Mouse (Mus musculus) lung, embryonic 15.5 days (tissue): ENCODE data around the gene Fam198b. TPM values are rescaled to one million over a fixed set of nuclear protein-coding genes. Genes with fewer than 3 reads are reported as not detected.

Source experiments
- ATAC-seq: fragments of 200-750 bp; cut with Nextera tagmentation; 2 replicates; pipeline ENCODE4 v1.8.0; 2017; ENCODE audit warnings: moderate number of reproducible peaks, borderline replicate concordance; ENCODE audit not compliant: low FRiP score, low TSS enrichment; ENCODE audit errors: extremely low read depth
- H3K27ac ChIP-seq: fragments of 300-500 bp; sonication (generic); 2 replicates; pipeline ENCODE4 v1.5.1; 2015; ENCODE audit warnings: moderate library complexity, mild to moderate bottlenecking, inconsistent platforms
- H3K27me3 ChIP-seq: fragments of 300-500 bp; sonication (generic); 2 replicates; pipeline ENCODE4 v1.6.1; 2015; ENCODE audit warnings: inconsistent platforms
- H3K36me3 ChIP-seq: fragments of 300-500 bp; sonication (generic); 2 replicates; pipeline ENCODE4 v1.6.1; 2015; ENCODE audit warnings: inconsistent platforms
- H3K4me1 ChIP-seq: fragments of 300-500 bp; sonication (generic); 2 replicates; pipeline ENCODE4 v1.6.1; 2015; ENCODE audit warnings: inconsistent platforms
- H3K4me2 ChIP-seq: fragments of 300-500 bp; sonication (generic); 2 replicates; pipeline ENCODE4 v1.6.1; 2015; ENCODE audit warnings: inconsistent platforms, mild to moderate bottlenecking, moderate library complexity
- H3K4me3 ChIP-seq: fragments of 300-500 bp; sonication (generic); 2 replicates; pipeline ENCODE4 v1.5.1; 2015; ENCODE audit warnings: mild to moderate bottlenecking, inconsistent platforms
- H3K9ac ChIP-seq: fragments of 300-500 bp; sonication (generic); 2 replicates; pipeline ENCODE4 v1.6.1; 2015; ENCODE audit warnings: inconsistent platforms
- H3K9me3 ChIP-seq: fragments of 300-500 bp; sonication (generic); 2 replicates; pipeline ENCODE4 v1.6.1; 2016; ENCODE audit warnings: inconsistent platforms
- WGBS: fragments of 180-500 bp; shearing (Covaris S2); methylation state at CpG from one replicate; pipeline ENCODE4 v1.1.7; 2015; 5-methylcytosine and 5-hydroxymethylcytosine counted together
- polyA plus RNA-seq: library from polyadenylated mRNA; unstranded; fragments of >200 nt; fragmentation: Nextera tagmentation; extraction: Ambion mirVana; gene quantifications from 2 replicates; pipeline ENCODE4 v1.2.1, GENCODE M21; 2015

The Fam198b gene
- polyA plus RNA-seq, 1 experiment from 2014 or later: 27.1 TPM

GRCm38 (mm10) chr3:79990480-79990879 lies 106.1 kb downstream of the Fam198b start:
- no peak for ATAC-seq

GRCm38 (mm10) chr3:79994029-79994539 lies 109.8 kb downstream of the Fam198b start:
- H3K9ac ChIP-seq: no peak overlapping the region
- ATAC-seq: peak; percentile 64; the same call in 1 of the 2 replicates
- H3K9me3 ChIP-seq: no peaks in the 10 kb centered on the region
- no peaks in the 10 kb centered on the region for H3K27me3 ChIP-seq
- H3K4me1 ChIP-seq: peaks cover 14% of the 10 kb centered on the region; the same call in 1 of the 2 replicates
- no peak overlapping the region for H3K4me2 ChIP-seq
- WGBS: 8% methylated on average over 5 of the region's 5 CpGs
- no peak overlapping the region for H3K4me3 ChIP-seq
- H3K27ac ChIP-seq: peak overlapping the region; percentile 37; the same call in 1 of the 2 replicates
- no peaks in the 10 kb centered on the region for H3K36me3 ChIP-seq

More at GRCm38 (mm10) chr3:79990480-79990879, 106.1 kb downstream of the Fam198b start:
- no peak overlapping the region for H3K9ac ChIP-seq
- no peak overlapping the region for H3K27ac ChIP-seq
- no peak overlapping the region for H3K4me3 ChIP-seq
- H3K4me1 ChIP-seq: peaks cover 14% of the 10 kb centered on the region; the same call in 1 of the 2 replicates
- no peaks in the 10 kb centered on the region for H3K36me3 ChIP-seq
- H3K4me2 ChIP-seq: no peak overlapping the region
- H3K9me3 ChIP-seq: no peaks in the 10 kb centered on the region
- H3K27me3 ChIP-seq: no peaks in the 10 kb centered on the region

- 75% methylated on average over 6 of the region's 6 CpGs for WGBS
Observed at GRCm38 (mm10) chr3:79995726-79996125, 111.4 kb downstream of the Fam198b start.

More at GRCm38 (mm10) chr3:79995726-79996125, 111.4 kb downstream of the Fam198b start:
- Histone ChIP-seq H3K27me3 (no peaks in the 10 kb centered on the region), H3K27ac (no peak overlapping the region), H3K9ac (no peak overlapping the region), H3K4me3 (no peak overlapping the region), H3K4me2 (no peak overlapping the region), H3K36me3 (no peaks in the 10 kb centered on the region), H3K9me3 (no peaks in the 10 kb centered on the region), H3K4me1 (peaks cover 12% of the 10 kb centered on the region; the same call in 1 of the 2 replicates)
- peak; percentile 74; the same call in 1 of the 2 replicates for ATAC-seq

Other genes with a start within 250 kb of the Fam198b start
- gene Rxfp1, start 146.7 kb upstream of the Fam198b start, polyA plus RNA-seq: 0.63 and 1.3 TPM in 2 replicates
- gene Tmem144, start 31.8 kb upstream of the Fam198b start, polyA plus RNA-seq: 4.9 and 5.2 TPM in 2 replicates